Mouse (Mus musculus) gastrocnemius, postnatal 4 days (tissue): ENCODE data around the gene Gm20388. TPM values are rescaled to one million over a fixed set of nuclear protein-coding genes. Genes with fewer than 3 reads are reported as not detected.

Experiments used
- DNase-seq, 2 experiments: peaks; one replicate each; pipeline ENCODE4 v3.0.0; 2021 to 2022; ENCODE audit warnings: low spot score in 2 of 2, mixed read lengths in 2 of 2
- total RNA-seq, 2 experiments: library from RNA; stranded (reverse); gene quantifications; 2 replicates each; pipeline ENCODE4 v1.2.3; 2021

Gm20388 gene
- total RNA-seq, 2 experiments from 2014 or later, result 12.8 to 22.8 TPM

DNA sequence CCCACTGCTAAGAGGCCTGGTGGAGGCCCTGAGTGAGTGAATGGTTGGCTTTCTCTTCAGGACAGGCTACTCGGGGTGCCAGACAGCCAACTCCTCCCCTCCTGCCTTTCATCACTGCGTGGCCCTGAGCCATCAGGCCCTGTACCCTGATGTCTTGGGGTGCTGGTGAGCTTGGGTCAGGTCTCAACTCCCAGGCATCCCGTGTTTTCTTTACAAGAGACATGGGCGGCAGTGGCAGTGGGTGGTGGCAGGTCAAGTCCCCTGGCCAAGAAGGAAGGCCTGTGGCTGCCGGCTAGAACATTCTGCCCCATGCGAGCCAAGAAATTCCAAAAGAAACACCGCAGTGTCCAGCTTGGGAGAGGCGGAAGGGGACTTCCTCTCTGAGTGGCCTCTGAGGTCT lies 275.8 kb downstream of the Gm20388 start:
- DNase-seq, result peak in 1 of 2 experiments; percentile 47

DNA sequence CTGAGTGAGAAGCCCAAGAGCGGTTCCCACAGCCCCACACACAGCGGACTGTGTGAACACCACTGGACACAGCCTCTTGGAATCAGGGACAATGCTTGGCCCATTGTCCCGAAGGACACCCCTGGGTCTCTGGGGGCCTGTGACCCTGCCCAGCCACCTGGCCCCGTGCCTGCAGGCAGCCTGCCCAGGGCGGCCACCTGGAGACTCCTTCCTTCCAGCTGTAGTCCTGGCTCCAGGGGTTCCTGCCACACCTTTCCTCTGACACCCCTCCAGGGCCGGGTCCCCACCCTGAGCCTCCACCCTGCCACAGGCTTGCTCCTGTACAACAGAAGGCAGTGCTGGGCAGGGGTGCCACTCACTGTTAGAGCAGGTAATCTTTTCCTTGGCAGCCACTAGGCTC lies 277.9 kb downstream of the Gm20388 start:
- DNase-seq, result no peak

DNA sequence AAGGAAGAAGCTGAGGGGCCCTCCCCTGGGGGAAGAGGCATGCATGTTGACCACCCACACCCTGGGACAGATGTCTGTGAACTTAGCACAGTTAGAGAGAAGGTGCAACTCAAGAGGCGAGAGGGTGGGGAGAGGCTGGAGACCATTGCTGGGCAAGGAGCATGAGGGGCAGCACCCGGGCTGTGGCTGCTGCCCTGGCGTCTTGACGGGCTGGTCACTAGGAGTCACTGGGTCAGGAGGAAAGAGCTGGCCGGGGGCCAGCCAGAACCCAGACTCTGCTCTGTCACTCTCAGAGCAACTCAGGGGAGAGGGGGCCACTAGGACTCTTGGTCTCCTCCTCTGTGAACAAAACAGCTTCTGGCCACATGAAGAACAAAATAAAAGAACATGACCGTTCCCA lies 278.8 kb downstream of the Gm20388 start:
- no peak for DNase-seq

DNA sequence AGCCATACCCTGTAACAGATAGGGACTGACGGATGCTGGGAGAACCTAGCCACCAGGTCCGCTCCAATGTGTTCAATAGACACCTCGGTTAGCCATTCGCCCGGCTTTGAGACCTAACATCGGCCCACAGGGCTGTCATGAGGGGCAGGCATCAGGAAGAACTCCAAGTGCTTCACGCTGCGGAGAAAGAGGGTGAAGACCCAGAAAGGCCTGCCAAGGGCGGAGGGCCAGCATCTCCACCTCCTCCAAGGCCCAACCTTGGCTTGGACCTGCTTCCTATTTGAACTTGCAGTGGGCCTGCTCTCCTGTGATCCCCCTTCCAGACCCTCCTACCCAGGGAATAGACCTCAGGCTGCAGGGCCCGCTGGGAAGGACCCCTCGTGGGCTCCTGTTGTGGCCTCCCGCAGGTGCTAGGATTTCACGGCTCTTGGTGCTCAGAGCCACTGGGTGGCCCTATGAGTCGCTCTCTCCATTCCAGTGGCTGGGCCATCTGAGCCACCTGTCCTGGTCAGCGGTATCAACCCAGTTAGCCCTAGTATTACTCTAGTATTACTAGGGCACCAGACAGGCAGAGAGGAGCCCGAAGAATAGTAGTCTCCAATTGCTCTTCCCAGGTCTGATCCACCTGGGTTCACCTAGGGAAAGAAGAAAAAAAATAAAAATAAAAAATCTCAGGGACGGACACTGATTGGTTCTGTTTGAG lies 279.6 kb downstream of the Gm20388 start:
- no peak for DNase-seq

DNA sequence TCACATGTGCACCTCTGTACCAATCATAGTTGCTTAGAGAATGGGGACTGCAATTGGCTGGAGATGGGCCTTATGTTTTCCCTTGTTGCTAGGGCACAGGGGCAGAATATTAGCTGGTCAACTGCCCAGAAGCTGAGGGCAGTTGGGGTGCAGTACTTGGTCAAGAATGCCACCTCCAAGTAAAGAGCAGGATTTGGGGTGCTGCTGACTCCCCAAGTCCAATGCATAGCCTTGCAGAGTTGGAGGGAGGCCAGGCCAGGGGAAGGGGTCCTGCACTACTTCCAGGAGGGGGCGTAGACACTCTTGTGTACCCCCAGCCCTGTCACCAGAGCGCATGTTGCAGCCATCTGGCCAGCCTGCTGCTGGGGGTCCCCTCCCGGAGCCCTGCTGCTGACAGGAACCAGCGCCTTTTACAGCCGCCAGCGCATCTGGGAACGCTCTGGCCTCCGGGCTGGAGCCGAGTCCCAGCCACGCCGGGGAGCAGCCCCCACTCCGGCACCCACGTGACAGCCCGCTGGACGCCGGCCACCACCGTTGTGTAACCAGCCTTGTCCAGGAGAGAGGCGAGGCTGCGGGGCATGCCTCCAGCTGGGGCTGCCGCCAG lies 280.3 kb downstream of the Gm20388 start:
- peak; percentile 97 to 98 for DNase-seq

DNA sequence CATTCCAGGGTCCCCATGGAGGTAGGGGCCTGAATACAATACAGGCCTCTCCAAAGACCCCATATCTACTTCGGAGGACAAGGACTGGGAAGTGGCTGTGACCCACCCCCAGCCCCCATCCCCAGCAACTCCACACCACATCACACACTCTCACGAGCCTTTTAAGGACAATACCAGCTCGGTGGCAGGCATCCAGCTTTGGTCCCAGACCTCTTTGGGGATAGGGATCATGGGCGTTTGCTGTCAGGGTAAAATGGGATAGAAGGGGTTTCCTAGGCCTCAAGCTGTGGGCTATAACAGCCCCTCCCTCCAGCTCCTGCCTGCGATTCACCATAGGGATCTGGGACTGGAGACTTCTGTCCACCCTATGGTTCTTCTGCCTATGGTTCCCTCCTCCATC lies 281.0 kb downstream of the Gm20388 start:
- no peak for DNase-seq

DNA sequence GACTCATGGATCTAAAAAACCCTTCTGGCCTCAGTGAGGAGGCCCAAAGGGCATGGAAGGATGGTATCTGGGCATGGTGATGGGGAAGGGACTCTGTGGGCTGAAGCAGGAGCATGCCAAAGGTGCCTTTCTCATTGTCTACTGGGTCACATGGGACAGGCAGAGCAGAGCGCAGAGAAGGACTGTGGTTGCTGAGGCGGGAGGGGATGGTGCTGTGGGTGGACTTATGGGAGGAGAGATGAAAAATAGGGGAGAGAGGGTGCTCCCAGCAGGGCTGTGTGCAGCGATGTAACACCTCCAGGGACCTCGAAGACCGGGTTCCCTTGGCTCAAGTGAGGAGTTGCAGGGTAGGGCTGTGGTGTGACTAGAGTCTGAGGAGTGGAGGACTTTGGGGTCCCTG lies 281.5 kb downstream of the Gm20388 start:
- DNase-seq, result no peak

DNA sequence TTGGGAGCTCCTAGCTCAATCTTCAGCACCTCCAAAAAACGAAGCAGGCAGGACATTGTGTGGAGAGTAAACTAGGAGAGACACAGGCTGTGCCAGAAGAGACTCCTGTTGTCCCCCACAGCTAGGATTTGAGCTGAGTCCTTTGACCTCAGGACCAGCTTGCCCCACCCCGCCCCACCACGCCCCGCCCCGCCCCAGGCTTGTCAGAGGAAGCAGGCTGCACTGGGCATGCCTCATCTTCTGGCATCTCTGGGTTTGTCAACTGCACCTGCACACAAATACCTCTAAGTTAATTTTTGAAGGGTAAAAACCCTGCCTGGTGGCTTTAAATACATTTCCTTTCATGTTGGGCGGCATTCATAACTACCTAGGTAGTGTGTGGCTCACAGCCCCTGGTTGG lies 290.7 kb downstream of the Gm20388 start:
- DNase-seq, result no peak

DNA sequence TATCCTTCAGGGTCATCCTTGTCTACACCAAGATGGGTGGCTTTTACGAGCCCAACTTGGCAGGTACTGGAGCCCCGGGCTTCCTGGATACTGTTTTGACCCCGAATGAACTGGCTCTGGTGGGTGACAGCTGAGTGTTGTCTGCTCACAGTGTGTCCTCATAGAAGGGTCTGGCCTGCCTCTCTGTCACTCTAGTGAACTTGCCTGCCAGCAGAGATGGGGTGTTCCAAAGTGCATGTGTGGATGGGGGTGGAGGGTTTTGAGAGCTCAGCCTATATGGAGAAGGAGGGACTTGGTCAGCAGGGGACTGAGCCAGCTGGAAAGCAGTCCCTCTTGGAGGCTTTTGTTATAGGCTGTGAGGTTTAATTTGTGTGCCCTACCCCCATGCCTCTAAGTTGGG lies 291.9 kb downstream of the Gm20388 start:
- DNase-seq, result no peak

DNA sequence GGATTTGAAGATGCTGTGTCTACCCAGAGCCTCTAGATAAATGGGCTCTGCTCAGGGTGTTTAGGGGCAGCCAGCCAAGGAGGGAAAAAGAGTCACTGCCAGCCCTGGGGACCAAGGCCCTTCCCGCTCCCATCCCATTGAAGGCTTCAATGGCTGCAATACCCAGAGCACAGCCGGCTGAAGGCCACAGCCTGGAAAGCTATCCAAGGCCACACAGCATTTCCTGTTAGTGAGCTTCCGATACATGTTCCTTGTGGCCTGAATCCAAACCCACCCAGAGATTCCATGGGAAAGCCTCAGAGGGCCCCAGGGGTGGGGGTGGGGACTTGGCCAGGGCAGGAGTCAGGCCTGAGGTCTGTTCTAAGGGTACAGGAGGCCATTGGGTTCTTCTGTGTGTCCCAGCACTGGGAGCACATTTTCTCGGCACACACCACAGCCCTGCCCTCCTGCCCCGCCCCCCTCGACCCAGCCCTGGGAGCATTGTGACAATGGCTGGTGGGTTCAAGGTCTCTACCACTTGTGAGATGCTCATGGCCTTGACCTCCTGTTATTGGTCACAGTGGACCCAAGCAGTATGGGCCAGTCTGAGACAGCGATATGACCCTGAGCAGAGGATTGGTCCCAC lies 294.2 kb downstream of the Gm20388 start:
- DNase-seq, result no peak

DNA sequence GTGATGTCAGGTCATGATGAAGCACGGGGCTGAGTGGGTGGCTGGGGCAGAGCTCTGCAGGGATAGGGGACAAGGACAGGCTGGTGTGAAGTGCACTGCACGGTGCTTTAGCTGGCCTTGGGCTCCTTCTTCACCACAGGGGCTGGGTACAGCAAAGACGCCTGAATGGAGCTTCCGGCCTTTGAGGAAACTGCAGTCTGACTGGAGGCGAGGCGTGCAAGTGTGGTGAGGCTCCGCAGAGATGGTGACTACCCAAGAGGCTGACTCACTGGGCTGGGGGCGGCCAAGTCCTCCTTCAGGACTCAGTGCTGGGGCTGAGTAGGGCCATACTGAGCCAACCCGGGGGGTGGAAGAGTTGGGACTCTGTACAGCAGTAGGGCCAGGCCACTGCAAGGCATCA lies 295.3 kb downstream of the Gm20388 start:
- no peak for DNase-seq

DNA sequence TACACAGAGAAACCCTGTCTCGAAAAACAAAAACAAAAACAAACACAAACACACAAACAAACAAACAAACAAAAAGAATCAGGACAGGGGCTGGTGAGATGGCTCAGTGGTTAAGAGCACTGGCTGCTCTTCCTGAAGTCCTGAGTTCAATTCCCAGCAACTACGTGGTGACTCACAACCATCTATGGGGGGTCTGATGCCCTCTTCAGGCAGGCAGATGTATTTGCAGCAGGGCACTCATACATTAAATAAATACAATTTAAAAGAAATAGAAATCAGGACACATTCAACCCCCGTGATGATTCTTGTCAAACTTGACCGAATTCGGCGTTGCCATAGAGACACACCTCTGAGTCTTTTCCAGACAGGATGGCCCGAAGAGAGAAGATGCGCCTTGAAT lies 296.7 kb downstream of the Gm20388 start:
- no peak for DNase-seq

DNA sequence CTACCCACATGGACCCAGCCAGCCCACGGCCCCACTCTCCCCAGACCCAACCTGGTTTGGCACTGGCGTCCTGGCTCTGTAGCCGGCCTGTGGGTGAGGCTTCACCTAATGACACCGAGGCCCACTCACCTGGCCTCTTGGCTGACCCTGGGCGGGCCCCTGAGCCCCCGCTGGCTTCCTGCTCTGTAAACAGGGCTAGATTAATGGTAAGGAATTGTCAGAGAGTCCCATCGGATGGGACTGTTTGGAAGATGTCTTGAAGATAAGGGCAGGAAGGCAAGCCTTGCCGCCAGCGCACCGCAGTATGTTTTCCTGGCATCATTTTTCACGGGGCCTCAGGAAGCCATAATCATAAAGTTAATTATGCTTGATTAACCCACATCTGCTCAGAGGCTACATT lies 297.5 kb downstream of the Gm20388 start:
- no peak for DNase-seq

DNA sequence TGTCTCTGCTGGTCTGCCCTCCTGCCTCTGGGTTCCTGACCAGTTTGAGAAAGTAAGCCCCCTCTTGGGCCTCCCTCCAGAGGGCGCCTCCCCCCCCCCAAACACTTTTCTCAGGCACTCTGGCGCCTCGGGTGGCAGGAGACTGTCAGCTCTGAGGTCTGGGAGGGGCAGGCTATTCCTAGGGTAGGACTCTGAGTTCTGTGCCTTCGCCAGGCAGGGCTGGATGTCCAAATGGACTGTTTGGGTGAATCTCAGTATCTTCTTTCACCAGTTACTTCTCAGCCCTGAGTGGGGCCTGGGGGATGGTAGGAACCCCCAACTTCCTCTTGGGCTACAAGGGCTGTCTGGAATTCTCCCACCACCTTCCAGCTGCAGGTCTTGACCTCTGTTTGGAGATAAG lies 300.7 kb downstream of the Gm20388 start:
- no peak for DNase-seq

DNA sequence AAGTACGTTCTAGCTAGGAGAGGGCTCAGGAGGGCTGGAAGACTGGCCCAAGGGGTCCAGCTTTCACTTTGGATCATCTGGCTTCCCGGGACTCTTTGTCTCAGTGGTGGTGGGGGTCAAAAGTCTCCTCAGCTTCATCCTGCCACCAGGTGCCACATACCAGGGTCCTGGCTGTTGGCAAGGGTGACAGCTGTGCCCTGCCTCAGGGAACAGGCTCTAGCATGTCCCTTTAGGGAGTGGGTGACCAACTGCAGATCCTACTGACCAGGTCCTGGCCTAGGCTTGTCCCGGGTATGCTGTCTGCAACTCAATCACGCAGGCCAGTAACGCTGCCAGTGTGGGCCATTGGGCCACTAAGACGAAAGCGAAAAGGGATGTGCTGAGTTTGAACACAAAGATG lies 302.0 kb downstream of the Gm20388 start:
- DNase-seq, result no peak

DNA sequence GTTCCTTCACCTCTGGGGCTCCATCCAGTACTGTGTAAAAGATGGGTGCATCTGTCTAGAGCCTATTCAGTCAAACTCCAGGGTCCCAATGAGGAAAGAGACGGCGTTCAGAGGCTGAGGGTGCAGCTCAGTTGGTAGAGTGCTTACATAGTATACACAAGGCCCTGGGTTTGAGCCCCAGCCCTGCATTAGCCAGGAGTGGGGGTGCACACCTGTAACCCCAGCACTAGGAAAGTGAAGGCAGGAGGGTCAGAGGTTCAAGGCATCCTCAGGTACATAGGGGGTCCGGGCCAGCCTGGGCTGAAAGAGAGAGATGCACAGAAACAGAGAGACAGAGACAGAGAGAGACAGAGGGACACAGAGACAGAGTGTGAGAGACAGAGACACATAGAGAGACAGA lies 302.6 kb downstream of the Gm20388 start:
- no peak for DNase-seq

DNA sequence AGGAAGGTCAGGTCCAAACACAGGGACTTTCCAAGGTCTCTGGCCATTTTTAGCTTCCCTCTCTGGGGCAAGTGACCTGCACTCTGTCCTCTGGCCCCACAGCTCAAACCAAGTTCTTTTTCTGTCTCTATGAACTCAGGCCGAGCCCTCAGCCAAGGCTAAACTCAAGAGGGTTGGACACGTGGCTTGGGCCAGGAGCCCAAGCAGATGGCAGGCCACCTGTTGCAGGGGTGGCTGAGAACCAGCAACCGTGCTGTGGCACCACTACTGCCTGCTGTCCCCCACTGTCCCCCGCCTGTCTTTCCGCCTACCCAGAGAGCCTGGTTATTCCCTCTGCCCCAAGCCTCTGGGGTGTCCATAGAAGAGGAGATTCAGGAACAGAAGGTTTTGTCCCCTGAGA lies 303.3 kb downstream of the Gm20388 start:
- peak in 1 of 2 experiments; percentile 71 for DNase-seq

DNA sequence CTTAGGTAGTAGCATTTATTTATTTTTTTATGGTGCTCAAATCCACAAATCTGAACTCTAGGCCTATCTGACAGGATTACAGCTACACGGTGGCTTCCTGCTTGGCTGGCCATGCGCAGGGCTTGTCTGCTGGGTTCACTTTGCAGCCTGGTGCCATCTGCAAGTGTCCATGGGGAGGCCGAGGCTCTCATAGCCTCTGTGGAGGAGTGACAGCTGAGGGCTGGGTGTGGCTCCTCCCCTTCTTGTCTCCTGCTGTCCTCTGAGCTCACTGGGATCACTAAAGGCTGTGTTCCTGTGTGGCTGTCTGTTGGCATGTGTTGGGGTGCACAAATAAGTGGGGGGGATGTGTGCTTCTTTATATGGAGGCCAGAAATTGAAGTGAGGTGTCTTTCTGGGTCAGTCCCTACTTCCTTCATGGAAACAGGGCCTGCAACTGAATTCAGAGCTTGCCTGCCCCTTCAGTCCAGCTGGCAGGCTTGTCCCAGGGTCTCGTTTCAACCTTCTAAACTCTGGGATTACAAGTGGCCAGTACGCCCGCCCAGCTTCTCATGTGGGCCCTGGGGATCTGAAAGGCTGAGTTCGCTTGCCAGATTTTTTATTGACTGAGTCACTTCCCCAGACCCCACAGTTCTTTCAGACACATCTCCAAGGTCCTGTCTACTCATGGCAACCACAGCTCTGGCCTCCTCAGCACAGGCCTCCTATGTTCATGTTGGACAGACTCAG lies 304.9 kb downstream of the Gm20388 start:
- DNase-seq, result peak in 1 of 2 experiments; percentile 65

DNA sequence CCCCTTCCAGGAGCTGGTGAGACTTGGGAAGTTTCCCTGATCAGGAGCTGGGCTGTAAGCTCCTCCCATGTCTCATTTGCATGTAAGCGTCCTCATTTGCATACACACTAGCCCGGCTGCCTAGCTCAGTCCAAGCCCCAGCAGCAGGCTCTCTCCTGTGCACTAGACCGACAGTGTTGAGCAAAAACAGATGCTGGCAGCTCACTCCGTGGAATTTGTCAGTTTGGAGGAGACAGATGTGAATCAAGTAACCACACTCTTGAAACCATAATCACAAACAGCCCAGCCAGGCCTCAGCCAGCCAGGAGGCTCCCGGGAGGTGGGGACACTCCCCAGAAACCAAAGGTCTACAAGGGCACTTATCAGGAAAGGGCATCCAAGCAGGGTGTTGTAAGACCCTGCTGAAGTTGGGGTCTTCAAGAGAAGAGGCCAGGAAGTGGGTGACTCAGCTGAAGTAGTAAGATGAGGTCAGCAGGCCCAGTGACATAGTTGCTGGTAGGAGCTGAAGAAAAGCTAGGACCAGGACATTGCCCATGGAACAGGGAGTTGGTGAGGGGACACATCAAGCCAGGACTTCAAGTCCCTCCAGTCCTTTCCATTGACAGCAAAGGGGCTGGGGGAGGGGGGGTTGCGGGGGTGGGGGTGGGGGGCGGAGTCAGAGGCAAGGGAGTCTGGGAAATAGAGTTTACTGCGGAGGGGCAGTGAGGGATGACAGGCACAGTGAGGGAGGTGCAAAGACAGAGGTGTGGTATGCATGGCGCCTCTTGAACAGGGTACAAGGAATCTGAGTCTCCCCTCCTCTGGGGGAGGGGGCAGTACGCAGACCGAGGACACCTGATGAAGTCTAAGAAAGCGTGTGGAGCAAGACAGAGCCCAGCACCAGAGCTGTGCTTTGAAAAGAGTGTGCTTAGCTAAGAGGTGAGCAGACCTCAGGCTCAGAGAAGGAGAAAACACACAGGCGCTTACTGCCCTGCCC lies 306.5 kb downstream of the Gm20388 start:
- peak in 1 of 2 experiments; percentile 59 for DNase-seq

DNA sequence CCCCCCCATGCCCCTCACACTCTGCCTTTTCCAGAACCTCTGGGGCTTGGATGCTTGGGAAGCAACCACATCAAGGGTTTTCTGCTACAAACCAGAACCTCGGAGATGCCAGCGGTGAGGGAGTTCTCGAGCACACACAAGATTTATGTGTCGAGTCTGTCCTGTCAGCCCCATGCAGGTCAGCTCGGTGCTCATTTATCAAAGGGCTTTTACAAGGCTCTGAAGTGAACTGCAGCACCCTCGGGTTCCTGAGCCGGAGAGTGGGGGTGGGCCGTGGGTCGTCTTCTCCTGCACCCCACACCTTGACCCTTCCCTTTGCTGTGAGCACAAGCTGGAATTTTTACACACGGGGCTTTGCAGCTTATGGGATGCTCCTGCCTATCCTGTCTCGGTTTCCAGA lies 311.9 kb downstream of the Gm20388 start:
- DNase-seq, result no peak
